Mouse (Mus musculus) liver, embryonic 14.5 days (tissue): Measurements from ENCODE around the gene 3100002H09Rik. TPM values are rescaled to one million over a fixed set of nuclear protein-coding genes. Genes with fewer than 3 reads are reported as not detected.

Source experiments
- ATAC-seq: fragments of 200-750 bp; cut with Nextera tagmentation; 2 replicates; pipeline ENCODE4 v1.8.0; 2017; ENCODE audit warnings: moderate number of reproducible peaks, mild to moderate bottlenecking, moderate library complexity; ENCODE audit not compliant: insufficient read depth
- DNase-seq, 3 experiments: peaks; one replicate each; pipeline ENCODE4 v3.0.0-alpha.2; 2012 to 2013; ENCODE audit warnings: low read depth in 3 of 3, low spot score in 3 of 3
- H3K27ac ChIP-seq: fragments of 300-500 bp; sonication (generic); 2 replicates; pipeline ENCODE4 v1.5.1; 2014; ENCODE audit warnings: moderate library complexity, mild to moderate bottlenecking, control low read depth, inconsistent platforms
- H3K27me3 ChIP-seq: fragments of 300-500 bp; sonication (generic); 2 replicates; pipeline ENCODE4 v1.6.1; 2014; ENCODE audit warnings: mild to moderate bottlenecking, low read length, moderate library complexity; ENCODE audit not compliant: control insufficient read depth, insufficient read depth
- H3K36me3 ChIP-seq: fragments of 300-500 bp; sonication (generic); replicated peaks from 2 replicates; pipeline ENCODE4 v1.6.1; 2014; ENCODE audit warnings: low read depth; ENCODE audit not compliant: control insufficient read depth, insufficient read depth
- H3K4me1 ChIP-seq, 2 experiments: fragments of 200-500 bp in 1 of 2; fragments of 300-500 bp in 1 of 2; sonication (generic) in 1 of 2; replicated peaks; 2 replicates each; pipeline ENCODE4 v1.6.1; 2012 to 2014; ENCODE audit warnings: antibody characterized with exemption in 1 of 2, inconsistent platforms in 1 of 2, low read length in 1 of 2; ENCODE audit not compliant: control insufficient read depth in 2 of 2, insufficient read depth in 2 of 2
- H3K4me2 ChIP-seq: fragments of 300-500 bp; sonication (generic); 2 replicates; pipeline ENCODE4 v1.6.1; 2014; ENCODE audit warnings: low read depth, mild to moderate bottlenecking, control low read depth, moderate library complexity
- H3K4me3 ChIP-seq, 2 experiments: fragments of 200-500 bp in 1 of 2; fragments of 300-500 bp in 1 of 2; sonication (generic) in 1 of 2; 2 replicates each; pipeline ENCODE4 v1.5.1; 2012 to 2014; ENCODE audit warnings: low read depth in 2 of 2, low read length in 2 of 2, mild to moderate bottlenecking in 2 of 2, control low read depth in 1 of 2, inconsistent platforms in 1 of 2, moderate library complexity in 1 of 2; ENCODE audit not compliant: insufficient read depth in 1 of 2
- H3K9ac ChIP-seq: fragments of 300-500 bp; sonication (generic); replicated peaks from 2 replicates; pipeline ENCODE4 v1.6.1; 2014; ENCODE audit warnings: mild to moderate bottlenecking, control low read depth, moderate library complexity
- H3K9me3 ChIP-seq: fragments of 300-500 bp; sonication (generic); 2 replicates; pipeline ENCODE4 v1.6.1; 2016; ENCODE audit warnings: low read length, mixed read lengths; ENCODE audit not compliant: control insufficient read depth
- CTCF ChIP-seq: IDR thresholded peaks from 2 replicates; pipeline ENCODE4 v1.5.1; 2016; ENCODE audit warnings: antibody characterized with exemption, low read depth, control low read depth
- EP300 ChIP-seq: IDR thresholded peaks from 2 replicates; pipeline ENCODE4 v1.6.1; 2016; ENCODE audit warnings: antibody characterized with exemption, low read depth
- WGBS: fragments of 180-500 bp; shearing (Covaris S2); extraction: QIAGEN DNeasy Blood & Tissue Kit; methylation state at CpG from one replicate; pipeline ENCODE4 v1.1.7; 2014; ENCODE audit not compliant: insufficient replicate concordance; 5-methylcytosine and 5-hydroxymethylcytosine counted together
- polyA plus RNA-seq, 2 experiments: library from polyadenylated mRNA; depleted of rRNA in 1 of 2; stranded (reverse) in 1 of 2; unstranded in 1 of 2; fragments of >200 nt; fragmentation: Nextera tagmentation in 1 of 2; extraction: Ambion mirVana in 1 of 2; gene quantifications; 2 replicates each; pipeline versions ENCODE4 v1.2.1 to v1.2.3; 2012 to 2014

3100002H09Rik gene
- polyA plus RNA-seq, 2 experiments = not detected

DNA sequence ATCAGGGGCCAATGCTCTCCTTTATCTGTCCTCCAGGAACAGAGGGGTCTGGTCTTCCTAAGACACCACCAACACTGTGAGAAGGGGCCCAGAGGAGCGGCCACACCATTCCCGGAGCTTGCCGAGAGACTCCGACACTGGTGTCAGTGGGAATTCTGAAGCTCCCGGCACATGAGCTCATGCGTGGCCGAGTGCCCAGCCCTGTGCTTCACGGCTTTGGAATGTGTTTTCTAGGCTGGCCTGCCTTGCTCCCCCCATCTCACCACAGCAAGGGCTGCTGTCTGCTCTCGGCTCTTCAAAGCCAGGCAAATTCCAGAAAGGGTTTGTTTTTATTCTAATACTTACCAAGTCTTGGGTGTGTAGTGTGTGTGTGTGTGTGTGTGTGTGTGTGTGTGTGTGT lies 39.6 kb downstream of the 3100002H09Rik start:
- peaks cover 32% of the 10 kb centered on the region for H3K27me3 ChIP-seq
- no peak overlapping the region for H3K27ac ChIP-seq
- no peaks in the 10 kb centered on the region for H3K4me1 ChIP-seq
- no peaks in the 10 kb centered on the region for H3K9me3 ChIP-seq
- 67% methylated on average over 9 of the region's 9 CpGs for WGBS
- DNase-seq (no peak), ATAC-seq (no peak)
- no peak for TF ChIP-seq CTCF
- TF ChIP-seq EP300 = no peak
- no peak overlapping the region for H3K9ac ChIP-seq
- no peak overlapping the region for H3K4me2 ChIP-seq
- no peaks in the 10 kb centered on the region for H3K36me3 ChIP-seq
- no peak overlapping the region for H3K4me3 ChIP-seq

DNA sequence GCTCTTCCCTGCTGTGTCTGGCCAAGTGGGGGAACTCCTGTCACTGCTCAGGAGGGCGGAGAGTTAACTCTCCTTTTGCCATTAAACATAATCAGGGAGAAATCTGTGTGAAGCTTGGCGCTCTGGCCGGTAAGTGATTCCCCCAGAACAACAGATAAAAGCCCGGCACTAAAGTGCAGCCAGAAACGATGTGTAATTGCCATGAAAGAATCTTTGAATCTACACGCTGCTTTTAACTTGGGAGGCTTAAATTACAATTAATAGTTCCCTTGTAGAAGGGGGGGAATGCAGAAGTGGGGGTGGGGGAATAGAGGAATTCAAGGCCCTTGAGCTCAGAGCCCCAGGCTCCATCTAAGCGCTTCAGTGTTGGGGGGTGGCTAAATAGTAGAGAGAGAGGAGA lies 40.9 kb downstream of the 3100002H09Rik start:
- ATAC-seq (no peak), DNase-seq (no peak)
- Histone ChIP-seq H3K4me3 (no peak overlapping the region), H3K9ac (no peak overlapping the region), H3K4me1 (no peaks in the 10 kb centered on the region), H3K27ac (no peak overlapping the region), H3K4me2 (no peak overlapping the region), H3K36me3 (no peaks in the 10 kb centered on the region), H3K9me3 (no peaks in the 10 kb centered on the region), H3K27me3 (peaks cover 18% of the 10 kb centered on the region)
- WGBS = 36% methylated on average over 7 of the region's 7 CpGs
- no peak for TF ChIP-seq CTCF
- TF ChIP-seq EP300 = no peak

DNA sequence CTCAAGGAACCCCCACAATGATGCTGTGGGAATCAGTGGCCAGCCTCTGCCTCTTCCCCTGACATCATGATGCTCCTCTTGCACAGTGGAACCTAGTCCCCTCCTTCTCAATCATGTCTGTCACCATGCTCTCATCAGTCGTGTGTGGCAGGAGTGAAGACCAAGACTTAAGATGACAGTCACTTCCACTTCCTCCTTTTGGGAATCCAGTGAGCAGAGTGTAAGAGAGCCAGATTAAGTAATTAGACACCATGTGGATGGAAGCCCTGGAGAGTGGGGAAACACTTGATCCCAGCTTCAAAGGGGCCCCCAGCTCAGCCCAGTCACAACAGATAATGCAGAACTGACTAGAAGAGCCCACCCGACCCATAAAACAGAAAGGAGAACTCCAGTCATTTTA lies 47.2 kb downstream of the 3100002H09Rik start:
- Histone ChIP-seq H3K9me3 (no peaks in the 10 kb centered on the region), H3K27ac (no peak overlapping the region), H3K27me3 (no peaks in the 10 kb centered on the region), H3K4me1 (no peaks in the 10 kb centered on the region), H3K4me3 (no peak overlapping the region), H3K4me2 (no peak overlapping the region), H3K9ac (no peak overlapping the region), H3K36me3 (no peaks in the 10 kb centered on the region)
- ATAC-seq (no peak), DNase-seq (no peak)
- TF ChIP-seq CTCF (no peak), EP300 (no peak)
- 27% methylated on average over 2 of the region's 2 CpGs for WGBS

DNA sequence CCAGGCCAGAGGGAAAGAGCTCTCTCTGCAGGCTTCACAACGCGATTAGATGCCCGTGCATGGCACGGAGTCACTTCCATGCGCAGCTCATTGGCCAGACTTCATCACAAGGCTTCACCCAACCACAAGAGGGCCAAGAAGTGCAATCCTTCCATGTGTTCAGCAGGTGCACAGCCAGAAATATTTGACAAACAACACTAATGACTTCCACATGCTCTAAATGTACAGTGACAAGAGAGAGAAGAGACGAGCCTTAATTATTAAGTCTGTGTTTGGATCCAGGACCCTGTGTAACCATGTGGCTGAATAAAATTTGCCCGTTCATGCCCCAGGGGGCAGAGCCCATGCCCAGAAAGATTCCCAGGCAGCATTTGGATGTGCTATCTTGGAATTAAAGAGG lies 47.9 kb downstream of the 3100002H09Rik start:
- Histone ChIP-seq H3K36me3 (no peaks in the 10 kb centered on the region), H3K4me2 (no peak overlapping the region), H3K27ac (no peak overlapping the region), H3K9me3 (no peaks in the 10 kb centered on the region), H3K27me3 (no peaks in the 10 kb centered on the region), H3K9ac (no peak overlapping the region), H3K4me1 (no peaks in the 10 kb centered on the region), H3K4me3 (no peak overlapping the region)
- no peak for TF ChIP-seq EP300
- TF ChIP-seq CTCF = no peak
- no peak for DNase-seq
- 61% methylated on average over 7 of the region's 7 CpGs for WGBS
- no peak for ATAC-seq

Other genes with a start within 250 kb of the 3100002H09Rik start
- gene Pou3f1, start 46.0 kb upstream of the 3100002H09Rik start, polyA plus RNA-seq (2012; rRNA removed) = 0.01 and 0.02 TPM in 2 replicates
- gene Pou3f1, start 46.0 kb upstream of the 3100002H09Rik start, polyA plus RNA-seq (2014; fragmentation: Nextera tagmentation; extraction: Ambion mirVana) = not detected in 2 replicates
- gene Utp11, start 82.8 kb upstream of the 3100002H09Rik start, polyA plus RNA-seq (2012; rRNA removed) = 7.5 and 16.4 TPM in 2 replicates
- gene Utp11, start 82.8 kb upstream of the 3100002H09Rik start, polyA plus RNA-seq (2014; fragmentation: Nextera tagmentation; extraction: Ambion mirVana) = 20.8 and 22.4 TPM in 2 replicates
- gene Fhl3, start 89.9 kb upstream of the 3100002H09Rik start, polyA plus RNA-seq (2012; rRNA removed) = 2.8 TPM in 2 replicates
- 2.7 and 2.9 TPM in 2 replicates for gene Fhl3, start 89.9 kb upstream of the 3100002H09Rik start, polyA plus RNA-seq (2014; fragmentation: Nextera tagmentation; extraction: Ambion mirVana)
- gene Sf3a3, start 104.0 kb upstream of the 3100002H09Rik start, polyA plus RNA-seq (2012; rRNA removed) = 21.2 and 42.1 TPM in 2 replicates
- 59.2 and 63.6 TPM in 2 replicates for gene Sf3a3, start 104.0 kb upstream of the 3100002H09Rik start, polyA plus RNA-seq (2014; fragmentation: Nextera tagmentation; extraction: Ambion mirVana)
- 36.6 and 40.3 TPM in 2 replicates for gene Inpp5b, start 131.0 kb upstream of the 3100002H09Rik start, polyA plus RNA-seq (2012; rRNA removed)
- gene Inpp5b, start 131.0 kb upstream of the 3100002H09Rik start, polyA plus RNA-seq (2014; fragmentation: Nextera tagmentation; extraction: Ambion mirVana) = 36.7 and 40.0 TPM in 2 replicates
- 4.3 and 7.1 TPM in 2 replicates for gene Mtf1, start 191.3 kb upstream of the 3100002H09Rik start, polyA plus RNA-seq (2012; rRNA removed)
- 10.9 and 15.2 TPM in 2 replicates for gene Mtf1, start 191.3 kb upstream of the 3100002H09Rik start, polyA plus RNA-seq (2014; fragmentation: Nextera tagmentation; extraction: Ambion mirVana)
- gene Yrdc, start 239.9 kb upstream of the 3100002H09Rik start, polyA plus RNA-seq (2012; rRNA removed) = 19.0 and 20.9 TPM in 2 replicates
- 21.7 and 21.9 TPM in 2 replicates for gene Yrdc, start 239.9 kb upstream of the 3100002H09Rik start, polyA plus RNA-seq (2014; fragmentation: Nextera tagmentation; extraction: Ambion mirVana)
- gene 1110065P20Rik, start 240.4 kb upstream of the 3100002H09Rik start, polyA plus RNA-seq (2012; rRNA removed) = 10.6 and 11.9 TPM in 2 replicates
- gene 1110065P20Rik, start 240.4 kb upstream of the 3100002H09Rik start, polyA plus RNA-seq (2014; fragmentation: Nextera tagmentation; extraction: Ambion mirVana) = 15.2 and 15.4 TPM in 2 replicates